Mouse (Mus musculus): Measurements from ENCODE around the gene Rnf4. TPM values are rescaled to one million over a fixed set of nuclear protein-coding genes. Genes with fewer than 3 reads are reported as not detected.

Gene Rnf4
- 196 and 202 TPM in 2 replicates for total RNA-seq (2014; fragmentation: Nextera tagmentation)
- total RNA-seq (2017), result 161 TPM in 2 replicates
- 32.0 and 41.8 TPM in 2 replicates for polyA plus RNA-seq (2012)

- H3K9me3 ChIP-seq (replicated peaks), result no peaks in the 10 kb centered on the region
- H3K36me3 ChIP-seq (replicated peaks), result peaks cover 33% of the 10 kb centered on the region
- peak; percentile 89 for ATAC-seq (ENCODE audit: extremely low read depth, insufficient number of reproducible peaks, low FRiP score, poor library complexity, severe bottlenecking)
- H3K27me3 ChIP-seq (ENCODE audit: insufficient read depth, low read length), result no peaks in the 10 kb centered on the region
- no peak for TF ChIP-seq GATA1 (IDR thresholded peaks at IDR 0.05; ENCODE audit: borderline replicate concordance, low read length)
- TF ChIP-seq TAL1 (conservative IDR thresholded peaks at IDR 0.05; ENCODE audit: low read depth, low read length), result no peak
- DNase-seq (ENCODE audit: low spot score), result peak; percentile 98
- peaks cover 41% of the 10 kb centered on the region for H3K4me1 ChIP-seq (ENCODE audit: insufficient read depth, low read depth, low read length)
- peak within 1 kb of the TSS; percentile 94 for H3K4me3 ChIP-seq (ENCODE audit: low read depth, low read length)
Measured at GRCm38 (mm10) chr5:34336097-34336774, at the start of gene Rnf4. Gene Rnf4, plus strand, starts transcription at chr5:34336289.

- no peak for ATAC-seq (ENCODE audit: extremely low read depth, insufficient number of reproducible peaks, low FRiP score, poor library complexity, severe bottlenecking)
- Histone ChIP-seq H3K4me3 (ENCODE audit: low read depth, low read length) (no peak overlapping the region), H3K9me3 (replicated peaks) (peaks cover 14% of the 10 kb centered on the region), H3K27me3 (ENCODE audit: insufficient read depth, low read length) (peaks cover 50% of the 10 kb centered on the region), H3K4me1 (ENCODE audit: insufficient read depth, low read depth, low read length) (no peaks in the 10 kb centered on the region), H3K36me3 (replicated peaks) (no peaks in the 10 kb centered on the region)
- no peak for DNase-seq (ENCODE audit: low spot score)
- TF ChIP-seq GATA2 (IDR thresholded peaks at IDR 0.05; ENCODE audit: borderline replicate concordance, low read depth, low read length), result no peak
- no peak for TF ChIP-seq TAL1 (conservative IDR thresholded peaks at IDR 0.05; ENCODE audit: low read depth, low read length)
- no peak for TF ChIP-seq GATA1 (IDR thresholded peaks at IDR 0.05; ENCODE audit: borderline replicate concordance, low read length)
- TF ChIP-seq CTCF (IDR thresholded peaks at IDR 0.05; ENCODE audit: low read depth, low read length), result no peak
- no peak for TF ChIP-seq POLR2AphosphoS5 (IDR thresholded peaks at IDR 0.05; ENCODE audit: insufficient replicate concordance, low read depth, low read length)
Measured at GRCm38 (mm10) chr5:34286516-34286915, 49.6 kb upstream of the Rnf4 start.

- Histone ChIP-seq H3K36me3 (replicated peaks) (no peaks in the 10 kb centered on the region), H3K4me1 (ENCODE audit: insufficient read depth, low read depth, low read length) (no peaks in the 10 kb centered on the region), H3K4me3 (ENCODE audit: low read depth, low read length) (no peak overlapping the region), H3K9me3 (replicated peaks) (peaks cover 14% of the 10 kb centered on the region), H3K27me3 (ENCODE audit: insufficient read depth, low read length) (peaks cover 48% of the 10 kb centered on the region)
- TF ChIP-seq GATA2 (IDR thresholded peaks at IDR 0.05; ENCODE audit: borderline replicate concordance, low read depth, low read length), result no peak
- no peak for TF ChIP-seq GATA1 (IDR thresholded peaks at IDR 0.05; ENCODE audit: borderline replicate concordance, low read length)
- TF ChIP-seq POLR2AphosphoS5 (IDR thresholded peaks at IDR 0.05; ENCODE audit: insufficient replicate concordance, low read depth, low read length), result no peak
- no peak for TF ChIP-seq TAL1 (conservative IDR thresholded peaks at IDR 0.05; ENCODE audit: low read depth, low read length)
- no peak for TF ChIP-seq CTCF (IDR thresholded peaks at IDR 0.05; ENCODE audit: low read depth, low read length)
- DNase-seq (ENCODE audit: low spot score) (no peak), ATAC-seq (ENCODE audit: extremely low read depth, insufficient number of reproducible peaks, low FRiP score, poor library complexity, severe bottlenecking) (no peak)
Measured at GRCm38 (mm10) chr5:34287001-34287837, 48.9 kb upstream of the Rnf4 start.

GRCm38 (mm10) chr5:34287838-34288145 lies 48.3 kb upstream of the Rnf4 start:
- TF ChIP-seq GATA2 (IDR thresholded peaks at IDR 0.05; ENCODE audit: borderline replicate concordance, low read depth, low read length) (no peak), CTCF (IDR thresholded peaks at IDR 0.05; ENCODE audit: low read depth, low read length) (no peak), GATA1 (IDR thresholded peaks at IDR 0.05; ENCODE audit: borderline replicate concordance, low read length) (no peak), POLR2AphosphoS5 (IDR thresholded peaks at IDR 0.05; ENCODE audit: insufficient replicate concordance, low read depth, low read length) (no peak), TAL1 (conservative IDR thresholded peaks at IDR 0.05; ENCODE audit: low read depth, low read length) (no peak)
- Histone ChIP-seq H3K4me3 (ENCODE audit: low read depth, low read length) (no peak overlapping the region), H3K4me1 (ENCODE audit: insufficient read depth, low read depth, low read length) (no peaks in the 10 kb centered on the region), H3K9me3 (replicated peaks) (peaks cover 14% of the 10 kb centered on the region), H3K27me3 (ENCODE audit: insufficient read depth, low read length) (peaks cover 50% of the 10 kb centered on the region), H3K36me3 (replicated peaks) (no peaks in the 10 kb centered on the region)
- ATAC-seq (ENCODE audit: extremely low read depth, insufficient number of reproducible peaks, low FRiP score, poor library complexity, severe bottlenecking) (no peak), DNase-seq (ENCODE audit: low spot score) (no peak)

- H3K4me1 ChIP-seq (ENCODE audit: insufficient read depth, low read depth, low read length), result no peaks in the 10 kb centered on the region
- peaks cover 46% of the 10 kb centered on the region for H3K27me3 ChIP-seq (ENCODE audit: insufficient read depth, low read length)
- peaks cover 14% of the 10 kb centered on the region for H3K9me3 ChIP-seq (replicated peaks)
- DNase-seq (ENCODE audit: low spot score) (no peak), ATAC-seq (ENCODE audit: extremely low read depth, insufficient number of reproducible peaks, low FRiP score, poor library complexity, severe bottlenecking) (no peak)
- TF ChIP-seq POLR2AphosphoS5 (IDR thresholded peaks at IDR 0.05; ENCODE audit: insufficient replicate concordance, low read depth, low read length) (no peak), GATA2 (IDR thresholded peaks at IDR 0.05; ENCODE audit: borderline replicate concordance, low read depth, low read length) (no peak), CTCF (IDR thresholded peaks at IDR 0.05; ENCODE audit: low read depth, low read length) (no peak), GATA1 (IDR thresholded peaks at IDR 0.05; ENCODE audit: borderline replicate concordance, low read length) (no peak), TAL1 (conservative IDR thresholded peaks at IDR 0.05; ENCODE audit: low read depth, low read length) (no peak)
- no peaks in the 10 kb centered on the region for H3K36me3 ChIP-seq (replicated peaks)
- no peak within 1 kb of the TSS; the same call in 1 of the 2 replicates for H3K4me3 ChIP-seq (ENCODE audit: low read depth, low read length)
Measured at GRCm38 (mm10) chr5:34288154-34288716, 47.9 kb upstream of the Rnf4 start, which contains the start of the genes Zfyve28 and Cfap99. Gene Zfyve28, minus strand, starts transcription at chr5:34288449. Gene Cfap99, plus strand, starts transcription at chr5:34288600.

GRCm38 (mm10) chr5:34289286-34289685 lies 46.8 kb upstream of the Rnf4 start:
- Histone ChIP-seq H3K9me3 (replicated peaks) (peaks cover 14% of the 10 kb centered on the region), H3K4me1 (ENCODE audit: insufficient read depth, low read depth, low read length) (no peaks in the 10 kb centered on the region), H3K27me3 (ENCODE audit: insufficient read depth, low read length) (peaks cover 48% of the 10 kb centered on the region), H3K4me3 (ENCODE audit: low read depth, low read length) (no peak overlapping the region), H3K36me3 (replicated peaks) (no peaks in the 10 kb centered on the region)
- TF ChIP-seq TAL1 (conservative IDR thresholded peaks at IDR 0.05; ENCODE audit: low read depth, low read length), result no peak
- no peak for TF ChIP-seq CTCF (IDR thresholded peaks at IDR 0.05; ENCODE audit: low read depth, low read length)
- no peak for TF ChIP-seq POLR2AphosphoS5 (IDR thresholded peaks at IDR 0.05; ENCODE audit: insufficient replicate concordance, low read depth, low read length)
- no peak for TF ChIP-seq GATA2 (IDR thresholded peaks at IDR 0.05; ENCODE audit: borderline replicate concordance, low read depth, low read length)
- TF ChIP-seq GATA1 (IDR thresholded peaks at IDR 0.05; ENCODE audit: borderline replicate concordance, low read length), result no peak
- DNase-seq (ENCODE audit: low spot score) (no peak), ATAC-seq (ENCODE audit: extremely low read depth, insufficient number of reproducible peaks, low FRiP score, poor library complexity, severe bottlenecking) (no peak)
